Mouse (Mus musculus) E14TG2a.4 (cell line): ENCODE measurements around the gene Grin3a.

ENCODE experiments used
- CTCF ChIP-seq: conservative IDR thresholded peaks from 2 replicates; pipeline ENCODE4 v1.5.1; 2014; ENCODE audit warnings: low read length
- NANOG ChIP-seq: IDR thresholded peaks from 2 replicates; pipeline ENCODE4 v1.6.1; 2014; ENCODE audit warnings: borderline replicate concordance, low read length, mixed read lengths

GRCm38 (mm10) chr4:49637821-49638220 lies 207.7 kb downstream of the Grin3a start:
- TF ChIP-seq CTCF: no peak
- no peak for TF ChIP-seq NANOG
